Mouse (Mus musculus) limb, embryonic 15.5 days (tissue): ENCODE results near the gene Cpsf4l. TPM values are rescaled to one million over a fixed set of nuclear protein-coding genes. Genes with fewer than 3 reads are reported as not detected.

Source experiments
- ATAC-seq: fragments of 200-750 bp; cut with Nextera tagmentation; 2 replicates; pipeline ENCODE4 v1.8.0; 2017; ENCODE audit warnings: low read depth, moderate TSS enrichment; ENCODE audit not compliant: insufficient number of reproducible peaks, low FRiP score, low TSS enrichment
- H3K27ac ChIP-seq: fragments of 300-500 bp; sonication (generic); 2 replicates; pipeline ENCODE4 v1.5.1; 2015; ENCODE audit warnings: moderate library complexity, mild to moderate bottlenecking, inconsistent platforms
- H3K27me3 ChIP-seq: fragments of 300-500 bp; sonication (generic); 2 replicates; pipeline ENCODE4 v1.6.1; 2015; ENCODE audit warnings: inconsistent platforms
- H3K36me3 ChIP-seq: fragments of 300-500 bp; sonication (generic); 2 replicates; pipeline ENCODE4 v1.6.1; 2015; ENCODE audit warnings: inconsistent platforms
- H3K4me1 ChIP-seq: fragments of 300-500 bp; sonication (generic); 2 replicates; pipeline ENCODE4 v1.6.1; 2015; ENCODE audit warnings: inconsistent platforms
- H3K4me2 ChIP-seq: fragments of 300-500 bp; sonication (generic); 2 replicates; pipeline ENCODE4 v1.6.1; 2015; ENCODE audit warnings: mild to moderate bottlenecking, inconsistent platforms
- H3K4me3 ChIP-seq: fragments of 300-500 bp; sonication (generic); 2 replicates; pipeline ENCODE4 v1.5.1; 2015; ENCODE audit warnings: mild to moderate bottlenecking, inconsistent platforms
- H3K9ac ChIP-seq: fragments of 300-500 bp; sonication (generic); 2 replicates; pipeline ENCODE4 v1.6.1; 2015; ENCODE audit warnings: inconsistent platforms
- H3K9me3 ChIP-seq: fragments of 300-500 bp; sonication (generic); 2 replicates; pipeline ENCODE4 v1.6.1; 2016; ENCODE audit warnings: inconsistent platforms
- WGBS: fragments of 180-500 bp; shearing (Covaris S2); methylation state at CpG from one replicate; pipeline ENCODE4 v1.1.7; 2015; 5-methylcytosine and 5-hydroxymethylcytosine counted together
- polyA plus RNA-seq: library from polyadenylated mRNA; unstranded; fragments of >200 nt; fragmentation: Nextera tagmentation; extraction: Ambion mirVana; gene quantifications from 2 replicates; pipeline ENCODE4 v1.2.1, GENCODE M21; 2015

Cpsf4l gene
- polyA plus RNA-seq, 1 experiment from 2014 or later, result 0.92 TPM

DNA sequence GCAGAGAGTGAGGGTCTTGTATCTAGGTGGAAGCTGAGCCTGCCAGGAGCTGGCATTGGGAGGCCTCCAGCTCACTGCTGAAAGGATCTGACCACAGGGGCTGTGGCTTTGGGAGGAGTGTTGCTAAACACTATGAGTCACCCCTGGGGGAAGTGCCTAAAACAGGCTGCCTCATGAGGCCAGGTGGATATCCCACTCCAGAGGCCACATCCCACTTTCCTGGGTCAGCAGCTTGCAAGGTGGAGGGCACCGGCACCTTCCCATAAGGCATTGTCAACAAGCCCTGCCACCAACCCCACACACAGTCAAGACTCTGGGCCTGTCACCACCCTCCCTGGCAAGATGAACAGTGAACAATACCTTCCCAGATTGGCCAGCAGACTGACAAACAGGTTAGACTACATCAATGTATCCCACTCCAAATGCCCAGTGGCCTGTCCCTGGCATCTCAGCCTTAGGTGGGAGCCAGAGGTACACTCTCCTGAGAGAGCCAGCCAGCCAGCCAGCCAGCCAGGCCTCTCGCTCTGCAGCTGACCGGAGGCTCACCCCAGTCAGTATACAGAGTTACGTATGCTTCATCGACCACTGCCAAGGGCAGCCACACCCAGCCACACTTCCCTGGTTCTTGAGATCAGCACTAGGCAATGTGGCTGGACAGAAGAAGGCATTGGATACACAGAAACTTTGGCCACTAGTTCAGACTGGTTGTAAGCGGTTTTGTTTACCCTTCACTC lies 24.0 kb upstream of the Cpsf4l start:
- Histone ChIP-seq H3K4me1 (peaks cover 77% of the 10 kb centered on the region), H3K9me3 (no peaks in the 10 kb centered on the region), H3K4me3 (no peak overlapping the region), H3K36me3 (peaks cover 10% of the 10 kb centered on the region), H3K9ac (no peak overlapping the region), H3K4me2 (no peak overlapping the region), H3K27me3 (no peaks in the 10 kb centered on the region), H3K27ac (peak overlapping the region; percentile 19)
- ATAC-seq, result no peak
- 64% methylated on average over 6 of the region's 6 CpGs for WGBS

DNA sequence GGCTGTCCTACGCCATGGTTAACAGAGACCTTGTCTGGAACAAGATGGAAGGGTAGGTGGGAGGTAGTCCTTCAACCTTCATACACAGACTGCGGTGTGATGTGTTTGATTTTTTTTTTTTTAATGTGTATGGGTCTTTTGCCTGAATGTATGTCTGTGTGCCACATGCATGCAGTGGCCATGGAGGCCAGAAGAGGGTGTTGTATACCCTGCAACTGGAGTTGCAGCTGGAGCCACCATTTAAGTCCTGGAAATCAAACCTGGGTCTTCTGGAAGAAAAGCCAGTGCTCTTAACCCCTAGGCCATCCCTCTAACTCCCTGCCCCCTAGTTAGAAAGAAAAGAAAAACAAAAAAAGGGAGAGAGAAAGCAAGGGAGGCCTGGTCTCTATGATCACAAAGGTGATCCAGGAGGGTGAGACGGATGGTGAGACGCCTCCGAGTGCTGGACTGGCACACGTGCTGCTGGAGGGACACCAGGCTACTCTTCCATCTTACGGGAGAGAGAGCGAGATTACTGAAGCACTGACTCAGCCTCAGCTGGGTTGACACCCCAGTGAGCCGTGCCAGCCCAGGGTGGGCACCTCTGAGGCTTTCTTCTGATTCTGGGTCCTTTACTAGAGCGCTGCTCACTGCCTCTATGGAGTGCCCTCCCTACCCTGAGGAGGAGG lies 22.3 kb upstream of the Cpsf4l start:
- no peak overlapping the region for H3K27ac ChIP-seq
- no peaks in the 10 kb centered on the region for H3K9me3 ChIP-seq
- WGBS, result 89% methylated on average over 10 of the region's 10 CpGs
- peaks cover 78% of the 10 kb centered on the region for H3K4me1 ChIP-seq
- ATAC-seq, result no peak
- peaks cover 26% of the 10 kb centered on the region for H3K36me3 ChIP-seq
- H3K9ac ChIP-seq, result no peak overlapping the region
- H3K4me2 ChIP-seq, result no peak overlapping the region
- H3K27me3 ChIP-seq, result no peaks in the 10 kb centered on the region
- no peak overlapping the region for H3K4me3 ChIP-seq

- Histone ChIP-seq H3K4me2 (no peak overlapping the region), H3K27me3 (no peaks in the 10 kb centered on the region), H3K9ac (no peak overlapping the region), H3K4me3 (no peak overlapping the region), H3K9me3 (no peaks in the 10 kb centered on the region), H3K36me3 (peaks cover 36% of the 10 kb centered on the region), H3K4me1 (peaks cover 83% of the 10 kb centered on the region), H3K27ac (no peak overlapping the region)
- WGBS, result 68% methylated on average over 3 of the region's 3 CpGs
- ATAC-seq, result no peak
Observed at GRCm38 (mm10) chr11:113730879-113731278, 21.1 kb upstream of the Cpsf4l start.

GRCm38 (mm10) chr11:113729917-113730316 lies 20.1 kb upstream of the Cpsf4l start:
- Histone ChIP-seq H3K9me3 (no peaks in the 10 kb centered on the region), H3K4me1 (peaks cover 82% of the 10 kb centered on the region), H3K36me3 (peaks cover 38% of the 10 kb centered on the region), H3K27me3 (no peaks in the 10 kb centered on the region), H3K4me3 (no peak overlapping the region), H3K4me2 (no peak overlapping the region), H3K9ac (no peak overlapping the region), H3K27ac (no peak overlapping the region)
- no peak for ATAC-seq
- 27% methylated on average over 8 of the region's 8 CpGs for WGBS

- peaks cover 78% of the 10 kb centered on the region for H3K4me1 ChIP-seq
Observed at GRCm38 (mm10) chr11:113729239-113729638, 19.4 kb upstream of the Cpsf4l start.

DNA sequence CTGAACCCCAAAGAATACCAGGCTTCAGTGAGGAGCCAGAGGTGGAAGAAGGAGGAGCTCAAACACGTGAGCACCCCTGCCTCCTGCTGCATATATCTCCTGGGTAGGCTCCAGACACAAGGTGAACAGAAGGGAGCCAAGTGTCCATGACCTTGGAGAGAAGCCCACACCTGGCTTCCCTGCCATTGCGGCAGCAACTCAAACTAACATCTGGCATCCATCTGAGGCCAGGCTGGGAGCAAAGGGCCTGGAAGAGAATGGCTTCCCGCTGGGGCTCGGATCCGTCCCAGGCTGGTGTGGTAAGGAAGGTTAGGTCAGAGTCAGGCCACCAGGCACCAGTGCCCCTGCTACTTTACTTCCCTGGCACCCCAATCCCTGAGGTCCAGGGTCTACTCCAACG lies 18.2 kb upstream of the Cpsf4l start:
- Histone ChIP-seq H3K27ac (peak overlapping the region; percentile 70), H3K9ac (no peak overlapping the region)
- no peak for ATAC-seq

More at GRCm38 (mm10) chr11:113729239-113729638, 19.4 kb upstream of the Cpsf4l start:
- Histone ChIP-seq H3K4me3 (no peak overlapping the region), H3K9me3 (no peaks in the 10 kb centered on the region), H3K27me3 (no peaks in the 10 kb centered on the region), H3K36me3 (peaks cover 41% of the 10 kb centered on the region), H3K27ac (0 out of 2 replicates have a peak overlapping the region, but pooled peaks have one; percentile 33), H3K9ac (no peak overlapping the region), H3K4me2 (no peak overlapping the region)
- WGBS, result 80% methylated on average over 21 of the region's 21 CpGs
- ATAC-seq, result no peak

DNA sequence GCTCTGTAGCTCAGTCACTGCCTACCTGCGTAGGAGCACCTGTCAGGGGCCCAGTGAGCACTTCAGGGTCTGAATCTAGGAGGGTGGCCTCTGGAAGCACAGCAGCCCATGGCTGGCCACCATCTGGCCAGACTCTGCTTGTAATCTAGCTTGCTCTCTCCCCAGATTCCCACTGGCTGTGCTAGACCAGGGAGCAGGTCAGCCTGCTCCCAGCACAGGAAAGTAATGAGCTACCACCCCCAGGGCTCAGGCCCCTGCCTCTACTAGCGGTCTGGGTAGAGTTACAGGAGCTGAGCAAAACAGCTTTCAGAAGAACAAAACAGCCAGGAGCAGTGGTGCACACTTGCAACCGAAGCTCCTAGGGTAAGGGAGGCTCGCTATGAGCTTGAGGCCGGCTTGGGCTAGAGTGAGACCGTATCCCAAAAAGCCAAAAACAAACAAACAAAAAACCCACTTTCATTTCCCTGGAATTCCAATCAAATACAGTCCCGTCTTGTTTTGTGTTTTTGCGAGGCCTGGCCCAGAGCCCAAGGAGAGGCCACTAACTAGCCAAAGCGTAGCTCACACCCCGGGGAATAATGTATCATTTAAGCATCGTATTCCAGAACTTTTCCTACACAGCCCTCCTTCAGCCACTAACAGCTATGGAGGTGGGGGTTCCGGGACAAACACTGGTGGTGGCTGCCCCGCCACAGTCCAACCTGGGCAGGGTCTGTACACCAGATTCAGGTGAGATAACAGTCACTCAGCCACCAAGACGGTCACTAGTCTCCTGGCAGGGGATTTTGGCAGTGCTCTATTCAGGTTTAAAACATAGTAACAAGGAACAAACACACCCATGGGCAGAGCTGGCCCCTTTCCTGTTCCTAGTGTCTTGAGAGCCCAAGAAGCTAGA lies 17.4 kb upstream of the Cpsf4l start:
- ATAC-seq, result no peak
- H3K9ac ChIP-seq, result no peak overlapping the region
- H3K36me3 ChIP-seq, result peaks cover 41% of the 10 kb centered on the region
- H3K4me2 ChIP-seq, result no peak overlapping the region
- no peaks in the 10 kb centered on the region for H3K27me3 ChIP-seq
- peak overlapping the region; percentile 70 for H3K27ac ChIP-seq
- no peak overlapping the region for H3K4me3 ChIP-seq
- H3K4me1 ChIP-seq, result peaks cover 58% of the 10 kb centered on the region
- no peaks in the 10 kb centered on the region for H3K9me3 ChIP-seq
- WGBS, result 35% methylated on average over 14 of the region's 14 CpGs

More for the DNA sequence above, 18.2 kb upstream of the Cpsf4l start:
- no peak overlapping the region; the same call in 1 of the 2 replicates for H3K4me2 ChIP-seq
- H3K4me3 ChIP-seq, result no peak overlapping the region
- H3K36me3 ChIP-seq, result peaks cover 41% of the 10 kb centered on the region
- whole genome bisulfite sequencing, result 35% methylated on average over 6 of the region's 6 CpGs
- H3K27me3 ChIP-seq, result no peaks in the 10 kb centered on the region
- no peaks in the 10 kb centered on the region for H3K9me3 ChIP-seq
- peaks cover 65% of the 10 kb centered on the region for H3K4me1 ChIP-seq

GRCm38 (mm10) chr11:113725235-113726048 lies 15.6 kb upstream of the Cpsf4l start:
- peaks cover 52% of the 10 kb centered on the region for H3K4me1 ChIP-seq
- peak; percentile 38; the same call in 1 of the 2 replicates for ATAC-seq

GRCm38 (mm10) chr11:113722405-113723090 lies 12.7 kb upstream of the Cpsf4l start:
- Histone ChIP-seq H3K9me3 (no peaks in the 10 kb centered on the region), H3K4me3 (no peak overlapping the region), H3K4me2 (no peak overlapping the region), H3K27ac (no peak overlapping the region), H3K4me1 (peaks cover 25% of the 10 kb centered on the region), H3K36me3 (peaks cover 19% of the 10 kb centered on the region), H3K27me3 (no peaks in the 10 kb centered on the region), H3K9ac (no peak overlapping the region)
- no peak for ATAC-seq
- WGBS, result 68% methylated on average over 14 of the region's 14 CpGs

More at GRCm38 (mm10) chr11:113725235-113726048, 15.6 kb upstream of the Cpsf4l start:
- H3K4me3 ChIP-seq, result no peak overlapping the region
- H3K36me3 ChIP-seq, result peaks cover 38% of the 10 kb centered on the region
- H3K4me2 ChIP-seq, result no peak overlapping the region
- H3K27me3 ChIP-seq, result no peaks in the 10 kb centered on the region
- no peaks in the 10 kb centered on the region for H3K9me3 ChIP-seq
- no peak overlapping the region for H3K9ac ChIP-seq
- peak overlapping the region; percentile 65 for H3K27ac ChIP-seq
- WGBS, result 64% methylated on average over 4 of the region's 4 CpGs

DNA sequence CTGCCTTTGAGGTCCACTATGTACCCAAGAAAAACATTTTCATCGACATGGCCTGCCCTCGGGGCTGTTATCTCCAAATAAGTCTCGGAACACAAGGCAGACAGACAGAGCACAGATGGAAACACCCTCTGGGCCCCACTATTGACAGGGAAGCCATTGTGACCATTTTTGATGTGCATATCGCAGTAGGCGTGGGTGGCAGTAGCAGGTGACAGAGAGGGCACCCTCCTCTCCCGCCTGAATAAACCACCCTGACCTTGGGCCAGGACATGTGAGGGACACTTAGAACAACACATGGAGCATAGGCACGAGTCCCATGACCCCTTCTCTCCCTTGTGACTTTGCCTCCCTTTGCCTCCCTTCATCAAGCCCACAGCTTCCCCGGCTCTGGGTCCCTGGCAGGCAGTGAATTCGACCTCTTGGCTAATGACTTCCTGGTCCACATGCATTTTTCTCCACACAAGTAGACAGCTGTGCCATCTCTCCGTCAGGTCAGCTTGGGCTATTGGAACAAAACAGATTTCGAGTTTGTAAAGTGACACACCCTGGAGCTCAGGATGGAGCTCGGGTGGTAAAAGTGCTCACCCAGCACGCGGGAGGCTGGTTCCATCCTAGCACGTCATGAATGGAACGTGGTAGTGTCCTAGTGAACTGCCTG lies 8.1 kb upstream of the Cpsf4l start:
- WGBS, result 73% methylated on average over 16 of the region's 16 CpGs
- H3K27me3 ChIP-seq, result no peaks in the 10 kb centered on the region
- 0 out of 2 replicates have a peak, but pooled peaks cover 2% of the 10 kb centered on the region for H3K4me1 ChIP-seq
- H3K9me3 ChIP-seq, result no peaks in the 10 kb centered on the region
- ATAC-seq, result no peak
- H3K9ac ChIP-seq, result no peak overlapping the region
- no peaks in the 10 kb centered on the region for H3K36me3 ChIP-seq
- H3K4me3 ChIP-seq, result no peak overlapping the region
- H3K27ac ChIP-seq, result no peak overlapping the region
- H3K4me2 ChIP-seq, result no peak overlapping the region
